Mouse (Mus musculus) adrenal gland, postnatal 4 days (tissue): ENCODE measurements around the gene Gpr31b. TPM values are rescaled to one million over a fixed set of nuclear protein-coding genes. Genes with fewer than 3 reads are reported as not detected.

ENCODE experiments used
- total RNA-seq, 2 experiments: library from RNA; stranded (reverse); gene quantifications; 2 replicates each; pipeline ENCODE4 v1.2.3; 2021

Gene Gpr31b
- total RNA-seq, 2 experiments from 2014 or later = 0.51 TPM; not detected in 1

Other genes with a start within 250 kb of the Gpr31b start
- gene Mas1, start 184.2 kb downstream of the Gpr31b start, total RNA-seq = not detected
- under 1 TPM; 0.25 to 0.37 TPM for gene Mrgprh, start 176.3 kb downstream of the Gpr31b start, total RNA-seq
- 1 to 10 TPM; 3.1 to 3.6 TPM for gene Pnldc1, start 142.1 kb downstream of the Gpr31b start, total RNA-seq
- gene Tcp1, start 136.6 kb downstream of the Gpr31b start, total RNA-seq = 100 to 1,000 TPM; 256 to 260 TPM
- gene Mrpl18, start 136.0 kb downstream of the Gpr31b start, total RNA-seq = 10 to 100 TPM; 86.7 to 89.9 TPM
- gene Acat3, start 111.7 kb downstream of the Gpr31b start, total RNA-seq = 1 to 10 TPM in 1 of 2 experiments, under 1 TPM in 1; 0.87 to 6.9 TPM
- 10 to 100 TPM; 56.5 to 57.6 TPM for gene Acat2, start 91.5 kb downstream of the Gpr31b start, total RNA-seq
- gene Wtap, start 58.1 kb downstream of the Gpr31b start, total RNA-seq = 10 to 100 TPM; 78.3 to 79.2 TPM
- gene Sod2, start 45.5 kb downstream of the Gpr31b start, total RNA-seq = 100 to 1,000 TPM; 278 to 301 TPM
- 1 to 10 TPM; 1.2 TPM for gene Tcp10b, start 8.8 kb upstream of the Gpr31b start, total RNA-seq
- gene Unc93a, start 79.5 kb upstream of the Gpr31b start, total RNA-seq = under 1 TPM; 0.70 to 0.90 TPM
- not detected for gene Smok2a, start 168.9 kb upstream of the Gpr31b start, total RNA-seq
- gene Smok2b, start 178.0 kb upstream of the Gpr31b start, total RNA-seq = not detected